Mouse (Mus musculus) embryonic facial prominence, embryonic 10.5 days (tissue): ENCODE measurements around the gene Coq8a. TPM values are rescaled to one million over a fixed set of nuclear protein-coding genes. Genes with fewer than 3 reads are reported as not detected.

ENCODE experiments used
- DNase-seq: peaks from one replicate; pipeline ENCODE4 v3.0.0-alpha.2; 2017; ENCODE audit warnings: low spot score
- H3K27ac ChIP-seq: fragments of 300-500 bp; sonication (generic); replicated peaks from 2 replicates; pipeline ENCODE4 v1.5.1; 2016; ENCODE audit warnings: mild to moderate bottlenecking
- H3K27me3 ChIP-seq: fragments of 300-500 bp; sonication (generic); replicated peaks from 2 replicates; pipeline ENCODE4 v1.6.1; 2016; ENCODE audit warnings: low read depth, mild to moderate bottlenecking; ENCODE audit not compliant: poor library complexity, severe bottlenecking
- H3K36me3 ChIP-seq: fragments of 300-500 bp; sonication (generic); replicated peaks from 2 replicates; pipeline ENCODE4 v1.6.1; 2016; ENCODE audit warnings: mild to moderate bottlenecking, moderate library complexity
- H3K4me1 ChIP-seq: fragments of 300-500 bp; sonication (generic); 2 replicates; pipeline ENCODE4 v1.6.1; 2016
- H3K4me3 ChIP-seq: fragments of 300-500 bp; sonication (generic); 2 replicates; pipeline ENCODE4 v1.5.1; 2016; ENCODE audit warnings: mild to moderate bottlenecking, moderate library complexity
- H3K9me3 ChIP-seq: fragments of 300-500 bp; sonication (generic); 2 replicates; pipeline ENCODE4 v1.6.1; 2016; ENCODE audit warnings: mild to moderate bottlenecking
- WGBS: fragments of 180-500 bp; shearing (Covaris S2); methylation state at CpG from one replicate; pipeline ENCODE4 v1.1.7; 2016; 5-methylcytosine and 5-hydroxymethylcytosine counted together
- polyA plus RNA-seq: library from polyadenylated mRNA; unstranded; fragments of >200 nt; fragmentation: Nextera tagmentation; extraction: Ambion mirVana; gene quantifications from 2 replicates; pipeline ENCODE4 v1.2.1, GENCODE M21; 2016

The Coq8a gene
- polyA plus RNA-seq, 1 experiment from 2014 or later, result 1.7 TPM

DNA sequence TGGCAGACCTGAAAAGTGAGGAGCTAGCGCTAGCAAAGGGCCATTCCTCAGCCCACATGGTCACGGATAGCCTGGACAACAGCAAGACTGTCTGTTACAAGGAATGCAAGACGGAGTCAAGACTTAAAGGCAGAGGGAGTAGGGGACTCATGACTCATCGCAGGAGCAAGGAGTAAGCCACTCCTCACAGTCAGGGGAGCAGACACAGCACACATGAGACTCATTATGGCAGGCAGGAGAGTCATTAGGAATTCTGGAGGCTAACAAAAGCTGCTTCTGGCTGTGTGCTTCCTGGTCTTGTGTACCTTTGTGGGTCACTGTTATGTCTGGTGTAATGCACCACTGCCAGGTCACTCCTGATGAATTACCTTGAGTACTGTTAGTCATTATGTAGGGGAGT, 60.2 kb downstream of the Coq8a start:
- Histone ChIP-seq H3K27me3 (no peaks in the 10 kb centered on the region), H3K27ac (peak overlapping the region; percentile 55), H3K4me1 (peaks cover 6% of the 10 kb centered on the region), H3K4me3 (no peak overlapping the region), H3K36me3 (peaks cover 55% of the 10 kb centered on the region), H3K9me3 (no peaks in the 10 kb centered on the region)
- peak; percentile 46 for DNase-seq
- 62% methylated on average over 4 of the region's 4 CpGs for WGBS

DNA sequence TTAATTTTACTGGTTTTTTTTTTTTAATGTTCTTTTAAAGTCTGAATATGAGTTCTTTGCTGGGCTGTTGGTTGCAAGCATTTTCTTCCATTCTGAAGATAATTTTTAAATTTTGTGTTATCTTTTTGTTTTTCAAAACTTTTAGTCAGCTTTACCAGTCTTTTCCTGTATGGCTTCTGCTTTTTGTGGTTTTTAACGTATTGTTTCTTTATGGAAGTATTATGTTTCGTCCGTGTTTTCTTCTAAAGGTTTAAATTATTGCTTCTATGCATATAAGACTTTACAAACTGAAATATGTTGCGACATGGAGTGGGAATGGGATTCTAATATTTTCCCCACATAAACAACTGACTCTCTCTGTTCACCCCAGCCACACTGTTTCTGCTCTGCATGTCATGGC, 67.2 kb downstream of the Coq8a start:
- H3K4me3 ChIP-seq, result no peak overlapping the region
- peaks cover 3% of the 10 kb centered on the region; the same call in 1 of the 2 replicates for H3K4me1 ChIP-seq

DNA sequence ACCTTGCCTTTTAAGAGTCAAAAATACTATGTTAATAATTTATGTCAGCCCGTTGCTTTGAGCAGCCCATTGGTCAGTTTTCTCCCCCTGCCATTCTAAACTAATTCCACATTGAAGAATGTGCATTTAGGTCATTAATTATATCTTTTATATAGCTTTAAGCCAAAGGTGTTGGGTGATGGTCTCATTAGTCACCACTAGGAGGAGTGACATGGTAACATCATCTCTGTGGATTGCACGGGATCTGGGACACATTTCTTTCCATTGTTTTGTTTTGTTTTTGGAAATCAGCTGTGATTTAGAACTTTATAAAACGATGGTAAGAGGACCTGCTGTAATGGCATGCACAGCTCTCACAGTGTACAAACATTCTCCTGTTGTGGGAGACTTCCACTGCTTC, 68.0 kb downstream of the Coq8a start:
- 72% methylated on average over 3 of the region's 3 CpGs for WGBS
- no peak overlapping the region for H3K27ac ChIP-seq
- H3K4me1 ChIP-seq, result peaks cover 3% of the 10 kb centered on the region; the same call in 1 of the 2 replicates
- no peak overlapping the region for H3K4me3 ChIP-seq
- peaks cover 5% of the 10 kb centered on the region for H3K36me3 ChIP-seq
- no peaks in the 10 kb centered on the region for H3K27me3 ChIP-seq
- H3K9me3 ChIP-seq, result no peaks in the 10 kb centered on the region
- no peak for DNase-seq

More for the DNA sequence above, 67.2 kb downstream of the Coq8a start:
- DNase-seq, result no peak
- Histone ChIP-seq H3K27ac (no peak overlapping the region), H3K9me3 (no peaks in the 10 kb centered on the region), H3K27me3 (no peaks in the 10 kb centered on the region), H3K36me3 (peaks cover 13% of the 10 kb centered on the region)
- WGBS, result 92% methylated on average over 4 of the region's 4 CpGs

DNA sequence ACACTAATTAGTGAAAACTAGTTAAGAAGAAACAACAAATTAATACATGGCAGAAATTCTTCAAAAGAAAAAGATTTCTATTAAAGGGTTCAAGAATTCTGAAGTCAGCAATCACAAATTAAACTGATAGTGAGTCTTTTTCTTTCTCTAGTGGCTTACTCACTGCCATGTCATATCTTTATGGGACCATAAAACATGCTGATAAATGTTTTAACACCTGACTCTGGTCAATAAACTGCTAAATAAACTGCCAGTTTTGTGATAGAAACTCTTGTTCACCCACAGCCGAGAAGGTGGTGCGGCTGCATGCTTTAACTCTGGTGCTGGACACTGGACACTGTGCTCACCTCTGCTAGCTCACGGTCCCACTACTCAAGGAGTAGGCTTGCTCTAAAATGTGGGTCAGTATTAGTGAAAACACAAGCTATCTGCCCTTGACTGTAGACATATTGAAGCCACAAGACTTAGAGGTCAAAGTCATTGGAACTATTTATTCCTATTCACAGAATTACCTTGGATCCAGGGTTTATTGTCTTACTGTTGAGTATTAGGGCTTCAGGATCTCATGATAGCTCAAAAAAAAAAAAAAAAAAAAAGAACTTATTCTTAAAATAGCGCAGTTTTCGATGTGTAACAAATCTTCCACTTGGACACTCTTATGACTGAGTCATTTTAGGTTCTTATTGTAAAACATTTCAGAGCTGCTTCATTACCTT, 71.2 kb downstream of the Coq8a start:
- H3K4me1 ChIP-seq, result no peaks in the 10 kb centered on the region
- no peak for DNase-seq
- no peaks in the 10 kb centered on the region for H3K27me3 ChIP-seq
- H3K27ac ChIP-seq, result no peak overlapping the region
- H3K9me3 ChIP-seq, result no peaks in the 10 kb centered on the region
- no peak overlapping the region for H3K4me3 ChIP-seq
- WGBS, result 97% methylated on average over 5 of the region's 5 CpGs
- H3K36me3 ChIP-seq, result no peaks in the 10 kb centered on the region; the same call in 1 of the 2 replicates

DNA sequence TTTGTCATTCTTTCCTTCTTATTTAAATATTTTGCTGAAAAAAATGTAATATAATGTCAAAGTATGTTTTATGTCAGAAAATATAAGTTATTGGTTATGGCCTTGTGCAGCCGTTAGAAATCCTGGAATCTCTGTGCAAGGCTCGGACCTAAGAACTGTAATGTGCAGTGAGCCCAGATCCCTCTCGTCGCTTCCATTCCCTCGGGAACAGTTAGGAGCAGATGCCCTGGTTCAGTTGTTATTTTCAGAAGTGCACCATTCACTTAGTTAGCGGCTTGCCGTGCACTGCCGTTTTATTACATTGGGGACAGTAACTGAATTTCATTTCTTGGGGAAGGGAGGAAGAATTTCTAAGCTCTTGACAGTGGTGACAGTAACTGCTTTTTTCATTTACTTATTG, 81.2 kb downstream of the Coq8a start:
- DNase-seq, result no peak
- peaks cover 22% of the 10 kb centered on the region for H3K36me3 ChIP-seq
- no peaks in the 10 kb centered on the region for H3K27me3 ChIP-seq
- no peak overlapping the region for H3K27ac ChIP-seq
- no peaks in the 10 kb centered on the region for H3K9me3 ChIP-seq
- no peak overlapping the region for H3K4me3 ChIP-seq
- WGBS, result 88% methylated on average over 8 of the region's 8 CpGs
- no peaks in the 10 kb centered on the region for H3K4me1 ChIP-seq

DNA sequence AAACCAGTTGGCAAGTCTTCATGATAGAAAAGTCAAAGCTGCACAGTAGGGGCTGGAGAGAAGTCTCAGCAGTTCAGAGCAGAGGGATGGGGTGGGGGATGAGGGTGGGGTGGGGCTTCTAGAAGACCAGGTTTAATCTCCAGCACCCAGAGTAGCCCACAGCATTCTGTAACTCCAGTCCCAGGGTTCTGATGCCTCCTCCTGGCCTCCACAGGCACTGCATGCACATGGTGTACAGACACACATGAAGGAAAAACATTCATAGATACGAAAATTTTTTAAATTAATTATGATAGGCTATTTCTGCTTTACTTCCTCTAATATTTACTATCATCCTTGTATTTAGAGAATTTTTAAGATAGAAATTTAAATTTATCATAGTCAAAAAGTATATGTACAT, 82.9 kb downstream of the Coq8a start:
- Histone ChIP-seq H3K4me1 (no peaks in the 10 kb centered on the region), H3K4me3 (no peak overlapping the region), H3K27ac (no peak overlapping the region), H3K27me3 (no peaks in the 10 kb centered on the region), H3K36me3 (peaks cover 22% of the 10 kb centered on the region), H3K9me3 (no peaks in the 10 kb centered on the region)
- no peak for DNase-seq
- WGBS, result 82% methylated on average over 1 of the region's 1 CpGs

Other genes with a start within 250 kb of the Coq8a start
- gene Cdc42bpa, start 239.1 kb downstream of the Coq8a start, polyA plus RNA-seq, result 11.5 and 12.9 TPM in 2 replicates
- 7.1 and 7.2 TPM in 2 replicates for gene Psen2, start 63.8 kb upstream of the Coq8a start, polyA plus RNA-seq
- 4.9 and 6.2 TPM in 2 replicates for gene Itpkb, start 130.9 kb upstream of the Coq8a start, polyA plus RNA-seq